Mouse (Mus musculus): Measurements from ENCODE around the gene Coa3. TPM values are rescaled to one million over a fixed set of nuclear protein-coding genes. Genes with fewer than 3 reads are reported as not detected.

The Coa3 gene
- polyA plus RNA-seq, 1 experiment from 2014 or later: 184 TPM

GRCm38 (mm10) chr11:101259948-101260825, 18.7 kb downstream of the Coa3 start, which contains the start of gene Wnk4:
Gene Wnk4, plus strand, starts transcription at chr11:101260567.
- peaks cover 32% of the 10 kb centered on the region for H3K4me1 ChIP-seq (replicated peaks; ENCODE audit: control insufficient read depth, insufficient read depth, low read length)
- WGBS: under 1% methylated on average over 37 of the region's 43 CpGs
- ATAC-seq (ENCODE audit: low read depth): peak; percentile 89

GRCm38 (mm10) chr11:101259261-101259712, 19.6 kb downstream of the Coa3 start:
- Histone ChIP-seq H3K27ac (ENCODE audit: low read length) (peak overlapping the region; percentile 76), H3K4me2 (ENCODE audit: low read depth, low read length) (peak overlapping the region; percentile 97), H3K9ac (ENCODE audit: low read length) (peak overlapping the region; percentile 77; the same call in 1 of the 2 replicates), H3K36me3 (ENCODE audit: control insufficient read depth, insufficient read depth, low read length) (peaks cover 6% of the 10 kb centered on the region), H3K27me3 (ENCODE audit: control insufficient read depth, insufficient read depth, low read depth, low read length) (peaks cover 25% of the 10 kb centered on the region), H3K4me1 (replicated peaks; ENCODE audit: control insufficient read depth, insufficient read depth, low read length) (peaks cover 32% of the 10 kb centered on the region), H3K4me3 (ENCODE audit: low read length) (peak overlapping the region; percentile 54), H3K9me3 (ENCODE audit: control insufficient read depth, low read length) (no peaks in the 10 kb centered on the region)
- WGBS: 31% methylated on average over 6 of the region's 6 CpGs
- ATAC-seq (ENCODE audit: low read depth): peak; percentile 37

More at GRCm38 (mm10) chr11:101259948-101260825, 18.7 kb downstream of the Coa3 start, which contains the start of gene Wnk4:
- Histone ChIP-seq H3K27me3 (ENCODE audit: control insufficient read depth, insufficient read depth, low read depth, low read length) (peaks cover 30% of the 10 kb centered on the region), H3K4me3 (ENCODE audit: low read length) (peak within 1 kb of the TSS; percentile 54), H3K9ac (ENCODE audit: low read length) (peak within 1 kb of the TSS; percentile 77), H3K36me3 (ENCODE audit: control insufficient read depth, insufficient read depth, low read length) (peaks cover 6% of the 10 kb centered on the region), H3K27ac (ENCODE audit: low read length) (peak within 1 kb of the TSS; percentile 76), H3K9me3 (ENCODE audit: control insufficient read depth, low read length) (no peaks in the 10 kb centered on the region), H3K4me2 (ENCODE audit: low read depth, low read length) (peak within 1 kb of the TSS; percentile 97)

- H3K9ac ChIP-seq (ENCODE audit: low read length): no peak overlapping the region
- ATAC-seq (ENCODE audit: low read depth): no peak
- no peaks in the 10 kb centered on the region for H3K9me3 ChIP-seq (ENCODE audit: control insufficient read depth, low read length)
- no peak overlapping the region for H3K4me3 ChIP-seq (ENCODE audit: low read length)
- H3K27ac ChIP-seq (ENCODE audit: low read length): no peak overlapping the region
- H3K4me1 ChIP-seq (replicated peaks; ENCODE audit: control insufficient read depth, insufficient read depth, low read length): peaks cover 28% of the 10 kb centered on the region
- no peak overlapping the region for H3K4me2 ChIP-seq (ENCODE audit: low read depth, low read length)
- H3K27me3 ChIP-seq (ENCODE audit: control insufficient read depth, insufficient read depth, low read depth, low read length): no peaks in the 10 kb centered on the region
- peaks cover 6% of the 10 kb centered on the region for H3K36me3 ChIP-seq (ENCODE audit: control insufficient read depth, insufficient read depth, low read length)
- WGBS: 80% methylated on average over 13 of the region's 13 CpGs
These were observed 22.8 kb downstream of the Coa3 start for GRCm38 (mm10) chr11:101255826-101256775.

GRCm38 (mm10) chr11:101253613-101254389, 25.1 kb downstream of the Coa3 start, which contains the start of gene Vps25:
Gene Vps25, plus strand, starts transcription at chr11:101253707.
- Histone ChIP-seq H3K36me3 (ENCODE audit: control insufficient read depth, insufficient read depth, low read length) (peaks cover 4% of the 10 kb centered on the region), H3K4me3 (ENCODE audit: low read length) (peak within 1 kb of the TSS; percentile 75), H3K9me3 (ENCODE audit: control insufficient read depth, low read length) (no peaks in the 10 kb centered on the region), H3K9ac (ENCODE audit: low read length) (peak within 1 kb of the TSS; percentile 96), H3K4me1 (replicated peaks; ENCODE audit: control insufficient read depth, insufficient read depth, low read length) (peaks cover 15% of the 10 kb centered on the region), H3K4me2 (ENCODE audit: low read depth, low read length) (peak within 1 kb of the TSS; percentile 84), H3K27ac (ENCODE audit: low read length) (peak within 1 kb of the TSS; percentile 93), H3K27me3 (ENCODE audit: control insufficient read depth, insufficient read depth, low read depth, low read length) (no peaks in the 10 kb centered on the region)
- ATAC-seq (ENCODE audit: low read depth): peak; percentile 89
- WGBS: 0% methylated on average over 40 of the region's 40 CpGs

GRCm38 (mm10) chr11:101252941-101253340, 26.0 kb downstream of the Coa3 start:
- peak overlapping the region; percentile 96 for H3K9ac ChIP-seq (ENCODE audit: low read length)
- peaks cover 15% of the 10 kb centered on the region for H3K4me1 ChIP-seq (replicated peaks; ENCODE audit: control insufficient read depth, insufficient read depth, low read length)
- 0 out of 2 replicates have a peak, but pooled peaks have one; percentile 10 for ATAC-seq (ENCODE audit: low read depth)
- H3K9me3 ChIP-seq (ENCODE audit: control insufficient read depth, low read length): no peaks in the 10 kb centered on the region
- 4% methylated on average over 7 of the region's 7 CpGs for WGBS
- H3K27ac ChIP-seq (ENCODE audit: low read length): peak overlapping the region; percentile 93
- H3K4me2 ChIP-seq (ENCODE audit: low read depth, low read length): peak overlapping the region; percentile 84
- H3K36me3 ChIP-seq (ENCODE audit: control insufficient read depth, insufficient read depth, low read length): peaks cover 4% of the 10 kb centered on the region; the same call in 1 of the 2 replicates
- no peaks in the 10 kb centered on the region; the same call in 1 of the 2 replicates for H3K27me3 ChIP-seq (ENCODE audit: control insufficient read depth, insufficient read depth, low read depth, low read length)
- peak overlapping the region; percentile 75 for H3K4me3 ChIP-seq (ENCODE audit: low read length)

GRCm38 (mm10) chr11:101251031-101251430, 27.9 kb downstream of the Coa3 start:
- no peak overlapping the region for H3K4me2 ChIP-seq (ENCODE audit: low read depth, low read length)
- 68% methylated on average over 2 of the region's 2 CpGs for WGBS
- peaks cover 5% of the 10 kb centered on the region; the same call in 1 of the 2 replicates for H3K27me3 ChIP-seq (ENCODE audit: control insufficient read depth, insufficient read depth, low read depth, low read length)
- no peak for ATAC-seq (ENCODE audit: low read depth)
- H3K9ac ChIP-seq (ENCODE audit: low read length): no peak overlapping the region
- no peaks in the 10 kb centered on the region for H3K36me3 ChIP-seq (ENCODE audit: control insufficient read depth, insufficient read depth, low read length)
- no peak overlapping the region for H3K27ac ChIP-seq (ENCODE audit: low read length)
- H3K9me3 ChIP-seq (ENCODE audit: control insufficient read depth, low read length): no peaks in the 10 kb centered on the region
- H3K4me1 ChIP-seq (replicated peaks; ENCODE audit: control insufficient read depth, insufficient read depth, low read length): peaks cover 18% of the 10 kb centered on the region
- no peak overlapping the region for H3K4me3 ChIP-seq (ENCODE audit: low read length)

GRCm38 (mm10) chr11:101248258-101248994, 30.5 kb downstream of the Coa3 start:
- Histone ChIP-seq H3K27me3 (ENCODE audit: control insufficient read depth, insufficient read depth, low read depth, low read length) (peaks cover 5% of the 10 kb centered on the region; the same call in 1 of the 2 replicates), H3K4me3 (ENCODE audit: low read length) (no peak overlapping the region; the same call in 1 of the 2 replicates), H3K9ac (ENCODE audit: low read length) (peak overlapping the region; percentile 8; the same call in 1 of the 2 replicates), H3K4me2 (ENCODE audit: low read depth, low read length) (peak overlapping the region; percentile 91), H3K36me3 (ENCODE audit: control insufficient read depth, insufficient read depth, low read length) (no peaks in the 10 kb centered on the region), H3K27ac (ENCODE audit: low read length) (peak overlapping the region; percentile 90), H3K9me3 (ENCODE audit: control insufficient read depth, low read length) (no peaks in the 10 kb centered on the region), H3K4me1 (replicated peaks; ENCODE audit: control insufficient read depth, insufficient read depth, low read length) (peaks cover 13% of the 10 kb centered on the region; the same call in 1 of the 2 replicates)
- ATAC-seq (ENCODE audit: low read depth): peak; percentile 52
- WGBS: 24% methylated on average over 14 of the region's 14 CpGs

Data from lung, embryonic 16.5 days (tissue).